Mouse (Mus musculus) splenic B cell, adult 2 months (primary cell): ENCODE measurements around the gene Trip12.
A peak's percentile ranks its signal among the peaks of the same experiment; 100 is the strongest.

Experiments
- DNase-seq: peaks from one replicate; pipeline ENCODE4 v3.0.0-alpha.2; 2011; ENCODE audit warnings: low read depth, low spot score
- H3K27me3 ChIP-seq: 2 replicates; pipeline ENCODE4 v1.6.1; 2012; ENCODE audit warnings: mild to moderate bottlenecking, low read length, moderate library complexity, mixed read lengths; ENCODE audit not compliant: control insufficient read depth, poor library complexity, insufficient read depth, severe bottlenecking
- H3K36me3 ChIP-seq: 2 replicates; pipeline ENCODE4 v1.6.1; 2012; ENCODE audit warnings: mild to moderate bottlenecking, low read length, moderate library complexity, mixed read lengths; ENCODE audit not compliant: control insufficient read depth, poor library complexity, insufficient read depth, severe bottlenecking

Trip12 gene

DNA sequence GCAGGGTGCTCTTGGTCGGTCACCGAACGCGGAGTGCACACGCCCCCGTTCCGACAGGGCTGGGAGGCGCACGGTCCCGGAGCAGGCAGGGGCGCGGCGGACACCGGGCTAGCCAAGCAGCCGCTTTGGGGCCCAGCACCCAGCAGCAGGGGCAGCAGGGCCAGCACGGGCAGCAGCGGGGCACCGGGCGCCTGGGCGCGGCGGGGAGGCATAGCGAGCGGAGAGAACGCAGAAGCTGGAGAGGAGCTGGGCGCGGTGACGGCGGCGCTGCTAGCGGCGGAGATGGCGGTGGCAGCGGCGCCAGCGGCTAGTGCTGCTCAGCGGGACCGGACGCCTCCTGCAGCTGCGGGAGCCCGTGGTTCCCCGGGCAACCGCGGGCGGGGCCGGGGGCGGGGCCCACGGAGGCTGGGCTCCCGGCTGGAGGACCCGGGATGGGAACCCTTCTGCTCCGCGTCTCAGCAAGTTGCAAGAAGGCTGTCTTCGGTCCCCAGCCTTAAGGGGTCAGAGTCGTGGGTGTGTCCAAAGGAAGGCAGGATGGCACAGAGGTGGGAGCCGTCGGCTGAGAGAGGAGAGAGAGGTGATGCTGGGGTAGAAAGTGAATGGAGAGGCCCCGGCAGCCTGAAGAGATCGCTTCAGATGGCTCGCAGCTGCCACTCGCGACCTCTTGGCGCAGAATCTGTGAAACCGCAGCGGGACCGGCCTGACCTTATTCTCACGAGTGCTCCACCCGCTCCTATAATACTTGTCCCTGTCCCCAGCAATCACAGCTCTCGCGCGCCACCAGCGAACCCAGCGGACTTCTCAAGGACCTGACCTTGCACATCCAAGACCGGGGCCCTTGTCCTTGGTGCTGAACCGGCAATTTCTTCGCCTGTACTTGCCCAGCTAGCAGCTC lies 144.6 kb downstream of the Trip12 start, which contains the start of gene Dner:
TSS of gene Dner (minus strand) at position 705 of the 895 bp plus-strand sequence.
- peak; percentile 8 for DNase-seq
- Histone ChIP-seq H3K27me3 (no peaks in the 10 kb centered on the region), H3K36me3 (no peaks in the 10 kb centered on the region)

DNA sequence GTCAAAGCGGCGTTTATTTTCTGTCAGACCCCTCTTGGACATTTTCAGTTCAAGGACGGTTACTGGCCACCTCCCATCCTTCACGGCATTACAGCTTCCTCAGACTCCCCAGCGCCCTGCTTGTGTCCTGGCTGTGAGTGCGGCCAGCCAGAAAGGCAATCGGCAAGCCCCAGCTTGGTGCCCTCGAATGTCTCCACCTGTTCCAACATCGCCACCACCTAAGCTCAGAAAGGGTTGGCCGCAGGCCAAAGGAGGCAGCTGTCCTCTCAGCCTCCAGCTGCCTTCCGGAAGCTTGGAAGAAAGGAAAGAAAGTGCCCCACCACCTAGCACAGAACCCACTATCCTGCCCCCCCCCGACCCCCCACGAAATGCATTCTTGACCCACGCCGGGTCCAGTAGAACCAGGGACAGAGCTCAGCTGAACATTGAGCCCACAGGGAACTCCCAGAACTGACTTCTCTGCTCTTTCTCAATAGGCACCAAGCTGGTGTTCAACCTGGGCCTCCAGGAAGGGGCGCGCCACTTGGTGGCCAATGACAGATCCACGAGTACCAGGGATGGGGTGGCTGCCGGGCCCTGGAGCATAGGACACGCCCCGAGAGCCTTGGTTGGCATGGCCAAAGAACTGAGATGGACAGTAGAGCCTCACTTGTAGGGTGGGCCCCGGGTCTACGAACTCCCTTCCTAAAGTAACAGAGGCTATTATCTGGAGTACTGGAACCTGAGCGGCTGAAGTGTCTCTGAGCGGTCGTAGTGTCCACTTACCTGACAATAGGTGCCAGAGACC lies 145.4 kb downstream of the Trip12 start:
- no peak for DNase-seq
- no peaks in the 10 kb centered on the region for H3K27me3 ChIP-seq

DNA sequence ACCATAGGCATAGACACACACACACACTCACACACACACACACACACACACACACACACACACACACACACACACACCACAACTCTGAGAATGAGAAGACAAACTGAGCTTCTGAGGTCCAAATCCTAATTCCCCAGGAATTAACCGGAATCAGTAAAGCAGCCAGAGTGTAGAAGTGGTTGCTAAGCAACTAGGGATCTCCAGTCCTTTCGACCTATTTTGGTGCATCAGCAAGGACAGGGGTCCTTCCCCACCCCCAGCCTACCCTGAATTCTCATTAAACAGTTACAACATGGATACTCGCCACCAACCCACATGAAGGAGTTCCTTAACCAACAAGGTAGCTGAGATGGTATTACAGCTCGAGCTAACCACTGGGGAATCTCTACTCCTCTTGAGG lies 162.4 kb downstream of the Trip12 start:
- DNase-seq: no peak
- no peaks in the 10 kb centered on the region; the same call in 1 of the 2 replicates for H3K27me3 ChIP-seq
- no peaks in the 10 kb centered on the region for H3K36me3 ChIP-seq

More for the DNA sequence above, 145.4 kb downstream of the Trip12 start:
- no peaks in the 10 kb centered on the region for H3K36me3 ChIP-seq
